Mouse (Mus musculus) urinary bladder, postnatal 25 days (tissue): ENCODE data around the gene Rtn1.

Source experiments
- DNase-seq: peaks from one replicate; pipeline ENCODE4 v3.0.0; 2022; ENCODE audit warnings: low spot score

Gene Rtn1

DNA sequence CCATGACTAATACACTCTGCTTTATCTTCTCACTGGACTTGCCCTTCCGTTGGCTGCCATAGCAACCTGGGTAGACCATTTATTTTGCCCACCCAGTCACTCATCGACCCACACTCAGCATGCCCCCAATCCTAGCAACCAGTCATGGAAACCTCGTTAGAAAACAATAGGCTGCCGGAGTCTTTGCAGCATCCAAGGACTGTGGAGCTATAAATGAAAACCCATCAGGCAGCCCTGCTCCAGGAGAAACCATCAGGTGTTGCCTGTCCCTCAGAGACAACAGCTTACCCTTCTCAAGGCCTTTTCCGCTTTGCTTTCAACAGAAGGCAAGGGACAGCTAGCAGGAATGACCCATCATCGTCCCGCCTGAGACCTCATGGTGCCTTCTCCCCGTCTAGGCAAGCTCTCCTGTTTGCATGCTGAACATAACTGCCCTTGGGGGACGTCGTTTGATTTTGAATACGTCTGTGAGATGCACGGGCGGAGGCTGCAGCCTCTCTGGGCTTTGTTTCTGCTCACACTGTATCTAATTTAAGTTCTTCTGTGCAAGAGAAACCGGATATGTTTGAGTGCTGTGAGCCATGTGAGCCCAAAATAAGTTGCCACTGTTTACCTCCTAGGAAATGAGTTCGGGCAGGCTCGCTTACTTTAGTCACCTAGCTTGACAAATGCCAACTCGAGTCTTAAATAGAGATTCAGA lies 34.8 kb downstream of the Rtn1 start:
- no peak for DNase-seq

DNA sequence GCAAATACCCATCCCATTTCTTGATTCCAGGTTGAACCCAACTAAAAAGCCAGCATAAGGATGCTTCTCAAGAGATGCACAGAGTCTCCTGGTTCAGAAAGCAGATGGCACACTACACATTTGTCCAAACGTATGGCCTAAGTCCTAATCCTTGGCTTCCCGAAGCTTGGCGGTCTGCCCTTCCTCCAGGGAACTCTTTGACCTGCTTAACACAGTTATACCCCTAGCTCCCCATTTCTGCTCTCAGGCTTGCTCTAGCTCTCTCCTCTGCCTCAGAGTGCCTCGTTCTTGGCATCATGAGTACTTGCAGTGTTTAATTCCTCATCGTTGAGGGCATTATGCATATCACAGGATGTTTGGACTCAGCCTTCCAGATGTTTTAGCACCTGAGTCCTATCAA lies 38.8 kb downstream of the Rtn1 start:
- DNase-seq: no peak

DNA sequence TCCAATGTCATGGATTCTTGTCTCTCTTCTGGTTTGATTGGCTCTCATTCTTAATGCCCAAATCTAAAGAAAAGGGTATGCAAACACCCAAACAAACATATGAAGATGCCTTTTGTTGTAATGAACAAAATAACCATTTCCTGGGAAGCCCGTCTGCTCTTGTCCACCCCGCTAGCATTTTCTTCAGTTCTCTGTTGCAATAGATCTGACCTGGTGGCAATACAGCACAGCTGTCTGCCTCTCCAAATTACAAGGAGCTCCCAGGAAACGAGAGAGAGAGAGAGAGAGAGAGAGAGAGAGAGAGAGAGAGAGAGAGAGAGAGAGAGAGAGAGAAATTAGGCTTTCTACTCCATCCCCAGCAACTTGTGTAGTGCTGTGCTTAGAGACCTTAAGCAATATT lies 42.1 kb downstream of the Rtn1 start:
- DNase-seq: no peak

DNA sequence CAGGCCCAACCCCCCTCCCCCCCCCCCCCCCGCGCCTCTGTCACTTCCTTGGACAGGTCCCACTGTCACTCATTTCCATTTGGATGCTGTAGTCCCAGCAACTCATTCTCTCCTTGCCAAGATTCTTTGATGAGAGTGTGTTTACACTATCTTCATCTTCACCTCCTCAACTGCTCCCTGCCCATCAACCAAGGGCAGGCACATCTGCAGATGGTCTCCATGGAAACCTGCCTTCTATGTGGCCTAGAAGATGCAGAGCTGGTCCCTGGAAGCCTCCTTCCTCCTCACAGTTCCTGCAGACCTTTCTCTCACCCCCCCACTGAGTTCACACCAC lies 42.8 kb downstream of the Rtn1 start:
- no peak for DNase-seq

DNA sequence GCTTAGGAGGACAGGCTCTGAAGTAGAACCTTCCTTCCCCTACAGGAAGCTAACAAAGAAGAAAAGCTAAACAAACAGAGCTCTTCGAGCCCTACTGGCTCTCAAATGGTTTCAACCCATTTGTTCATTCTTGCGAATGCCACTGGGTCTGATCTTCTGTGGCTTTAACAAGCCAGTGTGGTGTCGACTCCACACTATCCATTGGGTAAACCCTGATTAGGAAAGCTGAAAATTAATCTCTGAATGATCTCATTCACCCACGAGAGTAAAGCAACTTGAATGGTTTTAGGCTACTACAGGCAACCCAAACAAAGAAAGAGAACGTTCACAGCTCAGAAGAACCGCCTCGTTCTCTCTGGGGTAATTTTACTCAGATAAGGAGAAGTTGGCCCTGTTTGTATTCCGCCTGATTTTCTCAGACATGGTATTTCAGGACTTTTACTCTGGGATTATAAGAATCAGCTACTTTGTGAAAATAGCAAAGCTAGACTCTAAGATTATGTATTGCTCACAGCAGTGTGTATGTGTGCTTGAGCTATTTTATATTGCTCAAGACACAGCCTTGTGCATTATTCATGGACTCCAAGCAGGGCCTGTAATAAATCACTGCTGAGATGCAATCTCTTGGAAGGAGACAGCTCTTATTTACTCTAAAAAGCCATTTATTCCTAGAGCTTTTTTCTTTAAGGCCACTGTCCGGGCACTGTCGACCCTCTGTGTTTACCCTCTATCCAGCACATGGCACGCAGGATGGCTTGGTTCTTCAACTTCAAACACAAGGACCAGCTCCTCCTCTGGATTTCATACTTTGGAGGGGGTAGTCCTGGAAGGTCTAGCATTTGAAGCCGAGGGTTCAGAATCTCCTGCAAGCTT lies 43.4 kb downstream of the Rtn1 start:
- no peak for DNase-seq

- no peak for DNase-seq
Measured at GRCm38 (mm10) chr12:72364543-72364942, 44.3 kb downstream of the Rtn1 start.

GRCm38 (mm10) chr12:72361701-72362354 lies 47.0 kb downstream of the Rtn1 start:
- DNase-seq: no peak

DNA sequence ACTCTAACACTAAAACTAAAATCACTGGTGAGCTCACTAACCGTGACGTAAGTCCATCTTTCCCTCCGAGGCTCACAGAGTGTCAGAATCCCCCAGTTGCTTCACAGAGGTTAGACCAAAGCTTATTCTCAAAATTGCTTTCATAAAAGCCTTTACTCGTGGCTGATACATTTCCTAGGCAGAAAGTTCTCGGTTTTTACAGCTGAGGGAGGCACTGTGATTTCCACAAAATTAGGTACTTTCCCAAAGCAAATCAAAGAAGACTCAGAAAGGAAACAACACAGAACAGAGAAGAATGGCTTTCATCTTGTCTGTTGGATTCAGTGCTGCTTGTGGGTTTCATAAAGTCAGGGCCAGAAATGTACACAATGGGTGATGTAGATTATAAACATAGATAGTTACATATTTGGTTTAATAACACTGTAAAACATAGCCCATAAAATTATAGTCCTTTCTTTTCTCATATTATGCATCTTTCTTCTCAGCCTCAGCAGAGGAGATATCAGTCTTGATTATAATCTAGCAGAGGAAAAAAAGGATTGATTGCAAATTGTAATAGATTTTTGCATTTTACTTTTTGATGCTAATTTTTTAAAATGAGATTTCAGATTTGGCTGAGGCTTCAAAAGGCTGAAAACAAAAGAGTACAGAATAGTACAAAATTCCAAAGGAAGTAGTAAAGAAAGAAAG lies 47.8 kb downstream of the Rtn1 start:
- no peak for DNase-seq

- DNase-seq: no peak
Measured at GRCm38 (mm10) chr12:72359903-72360302, 49.0 kb downstream of the Rtn1 start.

DNA sequence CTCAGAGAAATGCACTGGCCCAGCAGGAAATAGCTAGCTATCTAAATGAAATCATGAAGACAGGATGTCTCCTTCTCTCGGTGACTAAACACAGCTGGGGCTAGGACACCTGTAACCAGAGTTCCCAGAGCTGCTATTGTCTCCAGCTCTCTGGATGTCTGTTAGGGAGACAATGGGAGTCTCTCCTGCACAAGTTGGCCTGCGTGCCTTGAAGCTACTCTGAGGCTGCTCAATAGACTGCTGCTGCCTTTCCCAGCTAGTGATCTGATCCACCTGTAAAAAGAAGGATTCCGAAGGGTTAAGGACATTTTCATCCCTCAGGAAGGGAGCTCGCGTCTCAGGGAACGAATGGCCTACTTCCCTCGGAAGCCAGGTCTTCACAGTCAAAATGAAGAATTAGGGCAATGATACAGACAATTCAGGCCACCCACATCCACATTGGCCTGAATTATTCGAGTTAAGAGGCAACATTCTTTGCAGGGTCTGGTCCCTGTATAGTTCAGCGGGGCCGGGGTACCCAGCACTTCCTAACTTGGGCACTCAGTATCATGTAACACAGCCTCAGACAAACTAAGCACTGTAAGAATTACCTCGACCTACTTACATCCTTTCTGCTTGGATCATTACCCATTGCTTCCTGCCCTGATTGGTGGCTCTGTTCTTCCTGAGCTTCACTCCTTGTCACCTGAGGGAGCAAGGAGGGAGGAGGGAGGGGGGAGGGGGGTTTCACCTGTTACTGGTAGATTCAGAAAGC lies 51.0 kb downstream of the Rtn1 start:
- DNase-seq: no peak

- DNase-seq: no peak
Measured at GRCm38 (mm10) chr12:72354241-72354640, 54.6 kb downstream of the Rtn1 start.

DNA sequence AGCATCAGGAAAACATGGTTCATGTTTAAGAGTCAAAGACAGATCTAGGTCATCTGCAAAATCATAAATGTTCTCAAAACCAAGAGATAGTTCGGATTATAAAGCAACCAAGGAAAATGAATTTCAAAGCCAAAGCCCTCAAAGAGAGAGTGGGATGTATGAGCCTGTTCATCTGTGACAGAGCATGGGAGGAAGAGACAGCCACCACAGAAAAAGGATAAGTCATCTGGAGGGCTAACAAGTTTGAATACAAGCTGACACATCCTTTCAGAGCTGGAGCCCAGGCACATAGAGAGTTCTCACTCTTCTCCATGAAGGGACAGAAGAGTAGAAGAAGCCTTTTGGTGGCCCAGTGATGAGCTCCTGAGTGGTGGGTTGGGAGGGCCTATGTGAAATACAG lies 55.3 kb downstream of the Rtn1 start:
- no peak for DNase-seq

DNA sequence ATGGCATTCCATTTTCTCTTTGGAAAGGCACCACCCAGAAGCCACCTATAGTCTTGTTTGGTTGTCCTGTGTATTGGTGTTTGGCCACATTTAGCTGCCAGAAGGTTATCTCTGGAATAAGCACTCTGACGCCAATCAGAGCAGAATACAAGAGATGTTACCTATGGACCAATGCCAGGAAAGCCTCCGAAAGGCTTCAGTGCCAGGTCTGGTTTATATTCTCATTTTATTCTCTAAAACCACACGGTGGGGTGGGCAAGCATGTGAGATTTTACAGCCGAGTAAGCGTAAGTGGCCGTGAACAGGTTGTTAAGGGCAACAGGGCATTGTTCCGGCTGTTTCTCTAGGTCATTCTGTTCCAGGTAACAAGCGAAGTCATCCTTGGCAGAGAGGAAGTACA lies 60.3 kb downstream of the Rtn1 start:
- DNase-seq: no peak

- no peak for DNase-seq
Measured at GRCm38 (mm10) chr12:72347184-72347583, 61.7 kb downstream of the Rtn1 start.

GRCm38 (mm10) chr12:72343639-72344038 lies 65.2 kb downstream of the Rtn1 start:
- no peak for DNase-seq

GRCm38 (mm10) chr12:72336009-72336408 lies 72.8 kb downstream of the Rtn1 start:
- DNase-seq: no peak

GRCm38 (mm10) chr12:72332488-72333013 lies 76.3 kb downstream of the Rtn1 start:
- DNase-seq: no peak

- DNase-seq: no peak
Measured at GRCm38 (mm10) chr12:72331912-72332487, 76.9 kb downstream of the Rtn1 start.

DNA sequence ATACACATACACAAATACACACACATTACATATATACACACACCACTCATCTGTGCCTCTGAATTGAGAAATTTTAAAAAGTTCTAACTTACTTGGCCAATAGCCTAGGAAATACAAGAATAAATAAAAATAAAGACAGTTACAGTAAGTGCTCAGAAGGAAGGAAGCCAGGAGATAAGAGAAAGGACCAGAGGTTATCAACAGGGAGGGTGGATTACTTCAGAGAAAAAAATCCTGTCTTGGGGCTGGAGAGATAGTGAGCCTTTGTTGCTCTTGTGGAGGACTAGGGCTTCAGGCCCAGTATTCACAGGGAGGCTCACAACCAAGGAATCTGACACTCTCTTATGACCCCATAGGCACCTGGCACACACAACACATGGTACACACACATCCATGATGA lies 82.8 kb downstream of the Rtn1 start:
- DNase-seq: no peak

- no peak for DNase-seq
Measured at GRCm38 (mm10) chr12:72325025-72325424, 83.8 kb downstream of the Rtn1 start.

DNA sequence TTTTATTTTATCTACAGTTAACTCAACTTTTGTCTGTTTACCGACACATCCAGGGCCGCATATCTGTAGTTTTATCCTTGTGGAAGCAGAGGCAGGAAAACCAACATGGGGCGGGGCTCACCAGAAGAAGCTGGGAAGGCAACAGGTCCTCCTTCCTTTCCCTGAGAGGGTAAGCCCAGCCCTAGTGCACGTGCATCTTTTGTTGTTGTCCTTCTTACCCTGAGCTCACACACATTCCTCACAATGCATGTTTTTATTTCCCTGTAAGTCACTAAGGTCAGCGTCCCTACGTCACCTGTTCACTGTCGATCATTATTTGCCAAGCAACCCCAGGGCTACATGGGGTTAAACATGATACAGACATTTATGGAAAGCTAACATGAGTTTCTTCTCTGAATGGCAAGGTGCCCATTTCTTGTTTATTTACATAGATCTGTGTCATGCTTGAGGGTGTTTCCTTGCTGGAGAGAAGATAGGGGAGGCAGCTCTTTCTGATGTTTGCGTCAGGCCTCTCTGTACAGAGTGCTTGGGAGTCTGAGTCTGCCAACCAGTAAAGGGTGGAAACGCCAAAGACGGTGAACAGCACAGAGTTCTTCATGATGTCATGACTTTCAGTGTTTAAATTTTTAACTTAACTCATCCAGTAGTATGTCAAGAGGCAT lies 84.5 kb downstream of the Rtn1 start:
- DNase-seq: no peak
